Mouse (Mus musculus) heart, adult 2 months (tissue): ENCODE data around the gene Hk2. TPM values are rescaled to one million over a fixed set of nuclear protein-coding genes. Genes with fewer than 3 reads are reported as not detected.

Experiments
- DNase-seq, 2 experiments: peaks; one replicate each; pipeline ENCODE4 v3.0.0; 2021
- H3K27ac ChIP-seq: fragments of 200-600 bp; 2 replicates; pipeline ENCODE4 v1.8.1; 2022
- H3K27me3 ChIP-seq: fragments of 200-500 bp; 2 replicates; pipeline ENCODE4 v1.6.1; 2012; ENCODE audit warnings: mild to moderate bottlenecking, low read length, inconsistent platforms, mixed read lengths; ENCODE audit not compliant: control insufficient read depth, insufficient read depth
- H3K36me3 ChIP-seq: fragments of 200-500 bp; 2 replicates; pipeline ENCODE4 v1.6.1; 2012; ENCODE audit warnings: low read length, inconsistent platforms; ENCODE audit not compliant: control insufficient read depth, insufficient read depth
- H3K4me1 ChIP-seq: fragments of 200-500 bp; 2 replicates; pipeline ENCODE4 v1.6.1; 2011; ENCODE audit warnings: low read length; ENCODE audit not compliant: control insufficient read depth, insufficient read depth
- H3K4me3 ChIP-seq: fragments of 200-600 bp; 2 replicates; pipeline ENCODE4 v1.8.1; 2022
- H3K79me2 ChIP-seq: fragments of 200-500 bp; replicated peaks from 2 replicates; pipeline ENCODE4 v1.6.1; 2012; ENCODE audit warnings: mild to moderate bottlenecking, inconsistent platforms, low read length, moderate library complexity, mixed read lengths; ENCODE audit not compliant: control insufficient read depth, insufficient read depth
- H3K9ac ChIP-seq: fragments of 200-500 bp; 2 replicates; pipeline ENCODE4 v1.6.1; 2012; ENCODE audit warnings: low read depth, mild to moderate bottlenecking, control low read depth, inconsistent platforms, low read length, mixed read lengths
- CTCF ChIP-seq: fragments of 200-600 bp; IDR thresholded peaks from 2 replicates; pipeline ENCODE4 v1.8.1; 2022; ENCODE audit warnings: antibody characterized with exemption, mild to moderate bottlenecking, moderate library complexity
- EP300 ChIP-seq: fragments of 200-500 bp; IDR thresholded peaks from 2 replicates; pipeline ENCODE4 v1.6.1; 2011; ENCODE audit warnings: low read depth, low read length, control low read depth; ENCODE audit not compliant: insufficient read depth
- POLR2A ChIP-seq: fragments of 200-500 bp; IDR thresholded peaks from 2 replicates; pipeline ENCODE4 v1.6.1; 2011; ENCODE audit warnings: mild to moderate bottlenecking, low read depth, low read length, control low read depth; ENCODE audit not compliant: insufficient read depth
- WGBS: fragments of 180-500 bp; shearing (Covaris S2); methylation state at CpG from one replicate; pipeline ENCODE4 v1.1.7; 2018; 5-methylcytosine and 5-hydroxymethylcytosine counted together
- intact Hi-C: fragments of 180-260 bp; cut with DNase I; formaldehyde crosslinking; loops from one replicate; pipeline ENCODE4 v1.15.1; 2025
- polyA plus RNA-seq: library from polyadenylated mRNA; depleted of rRNA; stranded (reverse); fragments of >200 nt; gene quantifications from 2 replicates; pipeline ENCODE4 v1.2.3, GENCODE M21; 2012
- total RNA-seq, 2 experiments: library from RNA; stranded (reverse); gene quantifications; 2 replicates each; pipeline ENCODE4 v1.2.3; 2021

Gene Hk2
- total and polyA plus RNA-seq, 3 experiments: 104 to 363 (median 325) TPM

DNA sequence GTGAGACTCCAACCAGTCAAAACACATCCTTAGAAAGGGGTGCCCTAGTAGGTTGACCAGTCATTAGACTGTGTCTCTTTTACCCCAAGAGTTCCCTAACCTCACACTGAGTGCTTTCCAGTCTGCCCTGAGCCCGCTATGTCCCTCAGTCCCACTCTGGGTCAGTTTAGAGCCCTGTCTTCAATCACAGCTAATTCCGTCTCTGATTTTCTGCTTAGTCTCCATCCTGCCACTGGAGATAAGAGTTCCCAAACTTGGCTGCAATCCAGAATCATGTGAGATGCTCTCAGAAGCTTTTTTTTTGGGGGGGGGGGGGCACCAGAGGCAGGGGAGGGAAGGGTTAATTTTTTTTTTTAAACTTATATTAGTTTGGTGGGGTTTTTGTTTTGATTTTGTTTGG, 11.5 kb downstream of the Hk2 start:
- Histone ChIP-seq H3K27ac (peak overlapping the region; percentile 85), H3K79me2 (no peaks in the 10 kb centered on the region), H3K27me3 (no peaks in the 10 kb centered on the region), H3K9ac (no peak overlapping the region), H3K4me3 (no peak overlapping the region), H3K4me1 (peaks cover 17% of the 10 kb centered on the region), H3K36me3 (peaks cover 4% of the 10 kb centered on the region; the same call in 1 of the 2 replicates)
- 35% methylated on average over 2 of the region's 2 CpGs for WGBS
- DNase-seq: no peak
- TF ChIP-seq POLR2A: no peak
- 0 out of 2 replicates have a peak, but pooled peaks have one; percentile 6 for TF ChIP-seq EP300
- no peak for TF ChIP-seq CTCF
- intact Hi-C loops: no loop called here

DNA sequence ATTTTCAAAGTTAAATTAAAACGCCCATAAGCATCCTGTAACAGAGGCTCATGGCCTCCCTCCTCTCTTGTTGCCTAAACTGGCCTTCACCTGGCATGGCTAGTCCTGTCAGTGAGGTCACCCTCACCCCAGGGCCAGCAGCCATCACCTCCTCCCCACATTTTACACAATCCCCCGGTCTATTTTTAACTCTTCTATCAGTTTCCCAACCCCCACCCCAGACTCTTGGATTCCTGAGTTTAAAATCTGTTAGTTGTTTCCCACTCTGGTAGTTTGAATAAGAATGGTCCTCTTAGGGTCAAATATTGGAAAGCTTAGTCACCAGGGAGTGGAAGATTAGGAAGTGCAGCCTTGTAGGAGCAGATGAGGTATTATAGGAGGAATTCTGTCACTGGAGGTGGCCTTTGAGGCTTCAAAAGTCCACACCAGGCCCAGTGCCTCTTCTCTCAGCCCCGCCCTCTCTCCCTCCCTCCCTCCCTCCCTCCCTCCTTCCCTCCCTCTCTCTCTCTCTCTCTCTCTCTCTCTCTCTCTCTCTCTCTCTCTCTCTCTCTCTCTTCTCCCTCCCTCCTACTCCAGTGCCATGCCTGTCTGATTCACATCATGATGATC, 13.4 kb downstream of the Hk2 start:
- 37% methylated on average over 3 of the region's 3 CpGs for WGBS
- H3K79me2 ChIP-seq: no peaks in the 10 kb centered on the region
- DNase-seq: peak in 1 of 2 experiments; percentile 70
- no peak for TF ChIP-seq CTCF
- 0 out of 2 replicates have a peak, but pooled peaks have one; percentile 20 for TF ChIP-seq POLR2A
- peak; percentile 86 for TF ChIP-seq EP300
- intact Hi-C loops: no loop called here
- no peak overlapping the region for H3K4me3 ChIP-seq
- H3K27me3 ChIP-seq: no peaks in the 10 kb centered on the region
- H3K27ac ChIP-seq: peak overlapping the region; percentile 85
- peaks cover 7% of the 10 kb centered on the region for H3K36me3 ChIP-seq
- H3K4me1 ChIP-seq: peaks cover 17% of the 10 kb centered on the region
- no peak overlapping the region for H3K9ac ChIP-seq

DNA sequence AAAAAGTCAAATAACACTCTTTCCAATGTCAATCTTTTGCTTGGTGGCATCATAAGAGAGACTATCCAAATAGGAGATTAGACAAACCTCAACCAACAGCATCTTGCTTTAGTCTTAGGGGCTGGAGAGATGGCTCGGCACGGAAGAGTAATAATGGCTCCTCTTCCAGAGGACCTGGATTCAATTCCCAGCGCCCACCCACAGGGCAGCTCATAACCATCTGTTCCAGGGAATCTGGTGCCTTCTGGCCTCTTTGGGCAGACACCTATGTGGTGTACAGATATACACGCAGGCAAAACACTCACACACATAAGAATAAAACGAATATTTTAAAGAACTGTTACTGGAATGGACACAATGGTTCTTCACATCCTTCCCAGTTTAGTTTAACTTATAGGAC, 15.0 kb downstream of the Hk2 start:
- H3K36me3 ChIP-seq: peaks cover 7% of the 10 kb centered on the region
- H3K4me1 ChIP-seq: peaks cover 14% of the 10 kb centered on the region
- TF ChIP-seq POLR2A: no peak
- no peak for TF ChIP-seq EP300
- TF ChIP-seq CTCF: no peak
- WGBS: 88% methylated on average over 5 of the region's 5 CpGs
- H3K4me3 ChIP-seq: no peak overlapping the region
- no peaks in the 10 kb centered on the region for H3K79me2 ChIP-seq
- H3K9ac ChIP-seq: no peak overlapping the region
- no peaks in the 10 kb centered on the region for H3K27me3 ChIP-seq
- intact Hi-C loops: no loop called here
- H3K27ac ChIP-seq: peak overlapping the region; percentile 84
- no peak for DNase-seq

DNA sequence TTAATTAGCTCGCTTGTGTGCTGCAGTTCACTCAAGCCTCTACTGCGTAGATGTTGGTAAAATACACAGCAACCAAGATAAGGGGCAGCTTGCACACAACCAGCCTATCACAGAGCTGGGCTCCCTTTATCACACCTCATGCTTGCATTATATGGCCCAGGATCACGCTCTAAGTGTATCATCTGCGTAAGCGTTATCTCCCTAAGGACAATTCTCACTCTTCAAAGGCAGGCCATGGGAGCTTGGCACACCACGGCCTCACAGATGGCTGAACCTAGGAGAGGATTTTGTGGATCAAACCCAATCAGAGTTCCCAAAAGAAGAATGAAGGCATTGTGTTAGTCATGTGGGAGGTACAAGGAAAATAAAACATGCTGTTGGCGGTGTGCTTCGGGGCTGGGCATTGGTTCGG, 17.4 kb downstream of the Hk2 start:
- no peak overlapping the region for H3K9ac ChIP-seq
- WGBS: 61% methylated on average over 9 of the region's 9 CpGs
- H3K27me3 ChIP-seq: no peaks in the 10 kb centered on the region
- no peaks in the 10 kb centered on the region for H3K79me2 ChIP-seq
- TF ChIP-seq CTCF (no peak), POLR2A (no peak), EP300 (no peak)
- H3K36me3 ChIP-seq: peaks cover 9% of the 10 kb centered on the region
- intact Hi-C loops: no loop called here
- no peak for DNase-seq
- peaks cover 9% of the 10 kb centered on the region for H3K4me1 ChIP-seq
- H3K4me3 ChIP-seq: no peak overlapping the region
- H3K27ac ChIP-seq: peak overlapping the region; percentile 93

DNA sequence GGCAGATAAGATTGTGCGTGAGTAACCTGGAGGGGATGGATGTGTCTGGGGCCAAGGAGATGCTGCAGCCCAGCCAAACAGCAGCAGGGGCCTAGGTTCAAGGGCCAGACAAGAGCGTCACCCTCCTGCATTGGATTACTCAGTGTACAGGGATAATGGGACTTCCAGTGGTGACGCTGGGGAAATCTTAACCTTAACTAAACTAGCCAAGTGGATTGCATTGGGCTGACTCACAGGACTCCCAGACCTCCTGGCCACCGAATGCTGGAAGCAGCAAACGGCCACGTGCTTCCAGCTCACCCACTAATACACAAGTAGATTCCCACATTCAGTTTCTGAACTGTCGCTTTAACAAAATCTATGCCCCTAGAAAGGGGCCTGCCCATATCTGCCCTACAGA, 18.0 kb downstream of the Hk2 start:
- Histone ChIP-seq H3K27me3 (no peaks in the 10 kb centered on the region), H3K27ac (peak overlapping the region; percentile 93), H3K79me2 (no peaks in the 10 kb centered on the region), H3K4me3 (no peak overlapping the region), H3K9ac (peak overlapping the region; percentile 9; the same call in 1 of the 2 replicates), H3K4me1 (peaks cover 11% of the 10 kb centered on the region), H3K36me3 (peaks cover 9% of the 10 kb centered on the region)
- peak in 1 of 2 experiments; percentile 78 for DNase-seq
- intact Hi-C loops: no loop called here
- TF ChIP-seq POLR2A (no peak), EP300 (0 out of 2 replicates have a peak, but pooled peaks have one; percentile 38)
- WGBS: 50% methylated on average over 7 of the region's 7 CpGs

DNA sequence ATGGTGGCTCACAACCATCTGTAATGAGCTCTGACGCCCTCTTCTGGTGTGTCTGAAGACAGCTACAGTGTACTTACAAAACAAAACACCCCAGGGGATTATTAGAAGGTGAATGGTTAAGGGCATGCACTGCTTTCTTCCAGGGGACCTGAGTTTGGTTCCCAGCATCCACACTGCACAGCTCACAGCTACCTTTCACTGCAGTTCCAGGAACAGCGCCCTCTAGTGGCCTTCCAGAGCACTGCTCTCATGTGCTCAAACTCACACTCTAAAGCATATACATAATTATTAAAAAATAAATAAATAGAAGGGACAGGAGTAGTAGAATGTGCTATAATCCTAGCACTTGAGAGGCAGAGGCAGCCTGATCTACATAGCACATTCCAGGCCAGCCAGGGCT, 18.9 kb downstream of the Hk2 start:
- no peaks in the 10 kb centered on the region for H3K79me2 ChIP-seq
- TF ChIP-seq CTCF: peak; percentile 70
- no peak for TF ChIP-seq EP300
- peak overlapping the region; percentile 93 for H3K27ac ChIP-seq
- H3K27me3 ChIP-seq: no peaks in the 10 kb centered on the region
- H3K4me1 ChIP-seq: peaks cover 11% of the 10 kb centered on the region
- peaks cover 10% of the 10 kb centered on the region for H3K36me3 ChIP-seq
- H3K9ac ChIP-seq: no peak overlapping the region
- 49% methylated on average over 2 of the region's 2 CpGs for WGBS
- H3K4me3 ChIP-seq: no peak overlapping the region
- no peak for DNase-seq
- intact Hi-C loops: loop anchor here (2.0 kb wide), 1 partner anchor 17 kb away; no protein-coding TSS in a partner anchor
